22 mouse cellular contexts compared by ENCODE assay signal in genomic region chr11:106702584-106702983, GRCm38 (mm10). TPM values are rescaled to one million over a fixed set of nuclear protein-coding genes. Genes with fewer than 3 reads are reported as not detected.
DNase-seq lines count a peak whose midpoint lies in the region; ATAC-seq and TF ChIP-seq lines count a peak whose summit lies in the region.
"Had no signal": no experiment of that assay in that cellular context is flagged by ENCODE, and none has a peak within 500 bp of the region (broad histone marks: within the 10 kb centered on the region; RNA-seq: fewer than 3 reads in every experiment).

No protein-coding gene starts in this region.

- H3K27me3 ChIP-seq in MEL (ENCODE audit: control insufficient read depth in 1 of 2, insufficient read depth in 2 of 2, low read length in 2 of 2), result peaks cover 1 to 8% of the 10 kb centered on the region in 2 experiments; a peak in 3 of 4 replicates
- H3K27me3 ChIP-seq in megakaryocyte, embryonic 14.5 days (replicated peaks), result no peaks in the 10 kb centered on the region
- H3K27me3 ChIP-seq: embryonic facial prominence, embryonic 15.5 days; hindbrain, embryonic 12.5 days had no signal

- H3K27ac ChIP-seq in MEL (ENCODE audit: control insufficient read depth, low read depth, low read length), result no peak overlapping the region
- H3K27ac ChIP-seq: embryonic facial prominence, embryonic 15.5 days; forebrain, embryonic 10.5 days; hindbrain, embryonic 12.5 days; hindbrain, postnatal 0 days had no signal

- no peak for TF ChIP-seq CTCF in MEL (IDR thresholded peaks at IDR 0.05 in 2 of 3, conservative IDR thresholded peaks at IDR 0.05 in 1 of 3; ENCODE audit: control insufficient read depth in 1 of 3, insufficient read depth in 1 of 3, low read depth in 2 of 3, low read length in 3 of 3, poor library complexity in 1 of 3, severe bottlenecking in 1 of 3)

- H3K79me2 ChIP-seq in MEL (ENCODE audit: control insufficient read depth, insufficient read depth, low read length, poor library complexity), result no peaks in the 10 kb centered on the region

- H3K4me1 ChIP-seq in MEL (ENCODE audit: control insufficient read depth in 1 of 2, insufficient read depth in 2 of 2, low read length in 2 of 2), result no peaks in the 10 kb centered on the region
- H3K4me1 ChIP-seq in megakaryocyte, embryonic 14.5 days, result peaks cover 81% of the 10 kb centered on the region
- H3K4me1 ChIP-seq: hindbrain, embryonic 12.5 days had no signal

- H3K9ac ChIP-seq in MEL (ENCODE audit: control insufficient read depth, low read depth, low read length, poor library complexity, severe bottlenecking), result no peak overlapping the region
- H3K9ac ChIP-seq: embryonic facial prominence, embryonic 15.5 days; hindbrain, embryonic 12.5 days had no signal

- TF ChIP-seq POLR2A in MEL (IDR thresholded peaks at IDR 0.05; ENCODE audit: control insufficient read depth in 1 of 2, insufficient read depth in 1 of 2, low read depth in 1 of 2, low read length in 2 of 2, poor library complexity in 1 of 2), result no peak

- ATAC-seq in neutrophil, adult 5-6 weeks (ENCODE audit: extremely low read depth, insufficient number of reproducible peaks, low FRiP score, poor library complexity, severe bottlenecking), result peak; percentile 18; the same call in 1 of the 2 replicates
- ATAC-seq: forebrain, embryonic 14.5 days; hindbrain, postnatal 0 days had no signal

- peak; percentile 63 for DNase-seq in 416B (ENCODE audit: low read depth)
- DNase-seq in MEL (ENCODE audit: low read depth, low spot score), result peak; percentile 36
- no peak for DNase-seq in thymus, postnatal 14 days
- DNase-seq in heart, adult 8-10 months (ENCODE audit: low spot score), result no peak
- DNase-seq in ovary, adult 18-20 months (ENCODE audit: low spot score), result no peak
- DNase-seq: adrenal gland, postnatal 10 days; cerebellum, adult 11 months; cerebellum, adult 8-10 months; cerebellum, postnatal 14 days; embryo, embryonic 11 days; gastrocnemius, postnatal 10 days; heart, postnatal 10 days; heart, postnatal 4 days had no signal

- no peak for TF ChIP-seq EP300 in MEL (IDR thresholded peaks at IDR 0.05; ENCODE audit: low read depth in 1 of 2, low read length in 2 of 2)

- no peaks in the 10 kb centered on the region for H3K36me3 ChIP-seq in MEL (ENCODE audit: control insufficient read depth in 1 of 2, insufficient read depth in 2 of 2, low read length in 2 of 2)
- peaks cover 93% of the 10 kb centered on the region for H3K36me3 ChIP-seq in megakaryocyte, embryonic 14.5 days (replicated peaks; ENCODE audit: low read length)
- H3K36me3 ChIP-seq: embryonic facial prominence, embryonic 15.5 days; forebrain, embryonic 10.5 days; G1E; hindbrain, embryonic 12.5 days had no signal

- no peaks in the 10 kb centered on the region for H3K9me3 ChIP-seq in MEL (replicated peaks; ENCODE audit: insufficient read depth, low read length)
- H3K9me3 ChIP-seq in megakaryocyte, embryonic 14.5 days, result no peaks in the 10 kb centered on the region
- H3K9me3 ChIP-seq: embryonic facial prominence, embryonic 15.5 days; forebrain, embryonic 10.5 days; G1E; hindbrain, embryonic 12.5 days had no signal

- no peak for TF ChIP-seq RAD21 in MEL (IDR thresholded peaks at IDR 0.05; ENCODE audit: low read depth, low read length)

- H3K4me3 ChIP-seq in MEL (ENCODE audit: control insufficient read depth in 1 of 2, insufficient read depth in 1 of 2, low read depth in 2 of 2, low read length in 2 of 2), result no peak overlapping the region
- peak overlapping the region; percentile 48 for H3K4me3 ChIP-seq in megakaryocyte, embryonic 14.5 days (replicated peaks)
- H3K4me3 ChIP-seq: embryonic facial prominence, embryonic 15.5 days; erythroblast, embryonic 14.5 days; forebrain, embryonic 10.5 days; hindbrain, embryonic 12.5 days had no signal

TF ChIP-seq in MEL, 35 proteins besides CTCF, POLR2A, EP300 and RAD21:
- no peak for TF ChIP-seq UBTF (IDR thresholded peaks at IDR 0.05; ENCODE audit: borderline replicate concordance, insufficient read depth, low read depth, low read length)
- 0 out of 2 replicates have a peak, but pooled peaks have one; percentile 8 for TF ChIP-seq GATA1 (IDR thresholded peaks at IDR 0.05; ENCODE audit: low read depth, low read length)
- no peak for TF ChIP-seq ZNF384 (IDR thresholded peaks at IDR 0.05; ENCODE audit: low read depth, low read length)
- TF ChIP-seq KAT2A (conservative IDR thresholded peaks at IDR 0.05; ENCODE audit: low read depth, low read length), result no peak
- no peak for TF ChIP-seq HCFC1 (IDR thresholded peaks at IDR 0.05; ENCODE audit: low read depth, low read length)
- TF ChIP-seq CHD2 (IDR thresholded peaks at IDR 0.05; ENCODE audit: low read length), result no peak
- TF ChIP-seq ZKSCAN1 (IDR thresholded peaks at IDR 0.05; ENCODE audit: low read depth, low read length), result no peak

RNA-seq across cellular contexts. Expression of gene Pecam1, which starts 47.8 kb away (rescaled TPM):
- 0.12 and 0.20 TPM in 2 replicates for total RNA-seq in MEL (2012; rRNA removed)
- polyA plus RNA-seq in MEL (2012; ENCODE audit: insufficient read depth in 1 of 2, insufficient read length in 2 of 2, low read depth in 1 of 2, low replicate concordance in 2 of 2, missing spikeins in 1 of 2), result under 1 TPM in 1 of 2 experiments, not detected in 1; 0.14 TPM
- polyA plus RNA-seq in megakaryocyte, embryonic 14.5 days (2012; ENCODE audit: insufficient read depth, low replicate concordance), result 1.3 and 13.6 TPM in 2 replicates
- 144 and 151 TPM in 2 replicates for total RNA-seq in neutrophil, adult 5-6 weeks (2017)
- 100 to 1,000 TPM in 3 of 4 experiments, 10 to 100 TPM in 1; 97.3 to 119 (median 109) TPM for total RNA-seq in heart, adult 8-10 months (2022)
- polyA plus RNA-seq: erythroblast, embryonic 14.5 days; G1E had no signal

RNA-seq across cellular contexts. Expression of gene Milr1, which starts 48.4 kb away (rescaled TPM):
- total RNA-seq in MEL (2012; rRNA removed), result not detected in 2 replicates
- under 1 TPM in 1 of 2 experiments, not detected in 1; 0.26 TPM for polyA plus RNA-seq in MEL (2012; ENCODE audit: insufficient read depth in 1 of 2, insufficient read length in 2 of 2, low read depth in 1 of 2, low replicate concordance in 2 of 2, missing spikeins in 1 of 2)
- 1.2 TPM in 1 of 2 replicates, not detected in the other for polyA plus RNA-seq in megakaryocyte, embryonic 14.5 days (2012; ENCODE audit: insufficient read depth, low replicate concordance)
- total RNA-seq in neutrophil, adult 5-6 weeks (2017), result 63.2 and 73.4 TPM in 2 replicates
- total RNA-seq in heart, adult 8-10 months (2022), result 1 to 10 TPM in 1 of 4 experiments, under 1 TPM in 3; 0.22 to 1.5 (median 0.74) TPM
- total RNA-seq: hindbrain, postnatal 0 days had no signal
- polyA plus RNA-seq: erythroblast, embryonic 14.5 days had no signal

Comparison
In these comparisons a context has a peak if more than half of its experiments do, and no peak if none do; other contexts are left out.
1. DNase-seq: peak in 416B (single experiment) and MEL (single experiment); none in thymus, postnatal 14 days (single experiment), heart, adult 8-10 months (single experiment) and ovary, adult 18-20 months (single experiment).
2. RNA of gene Pecam1, which starts 47.8 kb away (total RNA-seq): 144 to 151 TPM in neutrophil, adult 5-6 weeks and 97.3 to 119 TPM in heart, adult 8-10 months; 0.12 to 0.20 TPM in MEL; every median in the first group is over 10 times any median in the second.
3. RNA of gene Milr1, which starts 48.4 kb away (total RNA-seq): 63.2 to 73.4 TPM in neutrophil, adult 5-6 weeks; 0.22 to 1.5 TPM in heart, adult 8-10 months and not detected in MEL; every median in the first group is over 10 times any median in the second.